Mouse (Mus musculus): Measurements from ENCODE around the gene Olfr1318.

Gene Olfr1318

DNA sequence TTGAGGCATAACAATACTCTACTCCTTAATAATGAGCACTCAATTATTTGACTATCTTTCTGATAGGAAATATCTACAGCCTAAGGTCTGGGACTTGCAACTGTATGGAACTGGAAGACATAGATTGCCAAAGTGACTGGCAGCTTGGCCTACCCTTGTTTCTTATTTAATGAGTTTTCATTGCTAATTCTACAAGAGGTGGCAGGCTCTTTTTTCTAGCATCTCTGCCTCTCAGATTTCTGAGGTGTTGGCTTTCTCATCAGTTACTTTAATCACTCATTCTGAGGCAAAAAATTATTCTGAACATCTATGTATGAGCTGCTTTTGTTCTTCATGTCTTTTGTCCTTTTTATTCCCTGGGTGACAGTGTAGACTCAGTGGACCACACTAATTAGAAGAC lies at the start of gene Olfr1318:
Gene Olfr1318, plus strand, starts transcription at position 301 of the 400 bp plus-strand sequence.
- DNase-seq, result no peak

DNA sequence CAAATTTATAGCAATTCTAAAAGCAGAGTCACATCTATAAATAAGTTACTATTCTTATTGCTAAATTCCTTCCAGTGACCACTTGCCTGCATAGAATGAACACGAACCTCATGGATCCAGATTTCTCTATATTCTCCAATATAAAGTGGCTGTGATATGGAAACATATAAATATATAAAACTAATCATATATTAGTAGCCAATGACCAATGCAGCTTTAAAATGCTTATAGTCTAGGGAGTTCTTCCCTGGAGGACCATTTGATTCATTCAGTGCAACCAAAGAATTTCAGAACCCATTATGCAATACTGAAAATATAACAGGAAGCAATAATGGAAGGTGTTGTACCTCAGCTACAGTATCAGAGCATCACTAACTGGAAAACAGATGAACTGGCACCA lies 38.7 kb upstream of the Olfr1318 start, which contains the start of gene Olfr1315-ps1:
Gene Olfr1315-ps1, minus strand, starts transcription at position 101 of the 400 bp plus-strand sequence.
- DNase-seq, result no peak

- DNase-seq, result no peak
Measured at GRCm38 (mm10) chr2:112134877-112135276, 19.1 kb upstream of the Olfr1318 start, which contains the start of gene Olfr1316. Gene Olfr1316, minus strand, starts transcription at chr2:112134977.

- no peak for DNase-seq
Measured at GRCm38 (mm10) chr2:112140029-112140428, 14.0 kb upstream of the Olfr1318 start, which contains the start of gene Olfr1317. Gene Olfr1317, plus strand, starts transcription at chr2:112140329.

DNA sequence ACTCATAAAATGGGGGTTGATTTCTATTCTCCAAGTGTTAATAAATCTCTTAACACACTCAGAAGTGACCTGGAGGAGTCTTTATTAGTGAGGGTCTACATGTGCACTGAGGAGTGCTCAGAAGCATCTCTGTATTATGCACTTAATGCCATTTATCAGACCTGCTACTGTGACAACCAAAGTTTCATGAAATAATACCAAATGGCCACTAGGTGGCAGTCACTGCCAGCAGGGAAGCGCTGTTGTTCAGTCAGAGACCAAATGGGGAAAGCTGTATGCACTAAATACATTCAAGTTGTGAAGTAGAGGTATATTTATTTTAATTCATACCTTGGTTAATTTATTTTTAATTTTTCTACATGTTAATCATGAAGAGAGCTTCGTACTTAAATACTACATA lies 42.9 kb downstream of the Olfr1318 start:
- DNase-seq, result peak; percentile 45 to 62

GRCm38 (mm10) chr2:112203056-112203455 lies 49.1 kb downstream of the Olfr1318 start:
- DNase-seq, result peak in 1 of 2 experiments; percentile 35
